Mouse (Mus musculus) olfactory bulb, adult 2 months (tissue): Measurements from ENCODE around the gene Psmd9.
"Not testable (repeated sequence)": the region's sequence is repeated elsewhere in the genome, so short reads cannot be mapped to it uniquely, and the experiment has no call there.

Experiments used
- CTCF ChIP-seq: fragments of 200-500 bp; IDR thresholded peaks from 2 replicates; pipeline ENCODE4 v1.5.1; 2012; ENCODE audit warnings: low read depth, mild to moderate bottlenecking, low read length, moderate library complexity; ENCODE audit not compliant: insufficient read depth
- POLR2A ChIP-seq: fragments of 200-500 bp; IDR thresholded peaks from 2 replicates; pipeline ENCODE4 v1.6.1; 2012; ENCODE audit warnings: mild to moderate bottlenecking, low read depth, low read length, moderate library complexity; ENCODE audit not compliant: insufficient read depth

GRCm38 (mm10) chr5:123223861-123224260 is 54.6 kb downstream of the Psmd9 start:
- TF ChIP-seq CTCF, POLR2A: not testable (repeated sequence)
